Comparison of ENCODE assay signal across 10 mouse cellular contexts in genomic region chr12:109411172-109412070, GRCm38 (mm10). TPM values are rescaled to one million over a fixed set of nuclear protein-coding genes. Genes with fewer than 3 reads are reported as not detected.
DNase-seq lines count a peak whose midpoint lies in the region; ATAC-seq lines count a peak whose summit lies in the region.
"Had no signal": no experiment of that assay in that cellular context is flagged by ENCODE, and none has a peak within 500 bp of the region (broad histone marks: within the 10 kb centered on the region; RNA-seq: fewer than 3 reads in every experiment).

No protein-coding gene starts in this region.

- 66% methylated on average over 9 of the region's 9 CpGs for WGBS in kidney, embryonic 14.5 days
- WGBS in embryonic facial prominence, embryonic 13.5 days, result 32% methylated on average over 9 of the region's 9 CpGs
- 40% methylated on average over 9 of the region's 9 CpGs for WGBS in hindbrain, embryonic 14.5 days
- 49% methylated on average over 9 of the region's 9 CpGs for WGBS in midbrain, embryonic 14.5 days

- H3K4me3 ChIP-seq in kidney, embryonic 14.5 days (ENCODE audit: low read length), result no peak overlapping the region
- no peak overlapping the region for H3K4me3 ChIP-seq in embryonic facial prominence, embryonic 13.5 days
- H3K4me3 ChIP-seq in hindbrain, embryonic 14.5 days (replicated peaks; ENCODE audit: low read length), result no peak overlapping the region
- no peak overlapping the region for H3K4me3 ChIP-seq in midbrain, embryonic 14.5 days (replicated peaks; ENCODE audit: low read depth, low read length)

- no peak for ATAC-seq in kidney, embryonic 14.5 days (ENCODE audit: low FRiP score, low TSS enrichment)
- ATAC-seq in embryonic facial prominence, embryonic 13.5 days (ENCODE audit: insufficient number of reproducible peaks, insufficient read depth, low FRiP score, low TSS enrichment, low read depth), result no peak
- ATAC-seq in hindbrain, embryonic 14.5 days (ENCODE audit: low FRiP score), result peak; percentile 68
- ATAC-seq in midbrain, embryonic 14.5 days (ENCODE audit: low FRiP score, low TSS enrichment), result 0 out of 2 replicates have a peak, but pooled peaks have one; percentile 27

- no peaks in the 10 kb centered on the region for H3K9me3 ChIP-seq in kidney, embryonic 14.5 days (ENCODE audit: control insufficient read depth, low read length)
- H3K9me3 ChIP-seq in embryonic facial prominence, embryonic 13.5 days, result no peaks in the 10 kb centered on the region
- no peaks in the 10 kb centered on the region for H3K9me3 ChIP-seq in hindbrain, embryonic 14.5 days (ENCODE audit: control insufficient read depth, low read length)
- H3K9me3 ChIP-seq in midbrain, embryonic 14.5 days (ENCODE audit: control insufficient read depth, low read length), result no peaks in the 10 kb centered on the region

- no peaks in the 10 kb centered on the region for H3K27me3 ChIP-seq in kidney, embryonic 14.5 days (ENCODE audit: control insufficient read depth, insufficient read depth, low read length)
- no peaks in the 10 kb centered on the region for H3K27me3 ChIP-seq in embryonic facial prominence, embryonic 13.5 days
- no peaks in the 10 kb centered on the region for H3K27me3 ChIP-seq in hindbrain, embryonic 14.5 days (ENCODE audit: control insufficient read depth, insufficient read depth, low read length)
- H3K27me3 ChIP-seq in midbrain, embryonic 14.5 days (ENCODE audit: control insufficient read depth, insufficient read depth, low read length), result no peaks in the 10 kb centered on the region

- no peaks in the 10 kb centered on the region for H3K36me3 ChIP-seq in kidney, embryonic 14.5 days (ENCODE audit: control insufficient read depth, insufficient read depth, low read length)
- H3K36me3 ChIP-seq in embryonic facial prominence, embryonic 13.5 days, result no peaks in the 10 kb centered on the region
- H3K36me3 ChIP-seq in hindbrain, embryonic 14.5 days (replicated peaks; ENCODE audit: control insufficient read depth, insufficient read depth), result no peaks in the 10 kb centered on the region
- no peaks in the 10 kb centered on the region for H3K36me3 ChIP-seq in midbrain, embryonic 14.5 days (ENCODE audit: control insufficient read depth, insufficient read depth, low read length)

- no peak overlapping the region for H3K4me2 ChIP-seq in kidney, embryonic 14.5 days (replicated peaks; ENCODE audit: low read depth, low read length)
- no peak overlapping the region; the same call in 1 of the 2 replicates for H3K4me2 ChIP-seq in embryonic facial prominence, embryonic 13.5 days
- H3K4me2 ChIP-seq in hindbrain, embryonic 14.5 days (replicated peaks), result no peak overlapping the region
- H3K4me2 ChIP-seq in midbrain, embryonic 14.5 days (ENCODE audit: low read length), result no peak overlapping the region

- peaks cover 45% of the 10 kb centered on the region for H3K4me1 ChIP-seq in kidney, embryonic 14.5 days (ENCODE audit: control insufficient read depth, insufficient read depth, low read length)
- H3K4me1 ChIP-seq in embryonic facial prominence, embryonic 13.5 days, result peaks cover 67% of the 10 kb centered on the region
- H3K4me1 ChIP-seq in hindbrain, embryonic 14.5 days (replicated peaks; ENCODE audit: control insufficient read depth, insufficient read depth, low read length), result peaks cover 14% of the 10 kb centered on the region; the same call in 1 of the 2 replicates
- peaks cover 33% of the 10 kb centered on the region for H3K4me1 ChIP-seq in midbrain, embryonic 14.5 days (ENCODE audit: control insufficient read depth, insufficient read depth, low read length)

- intact Hi-C loops in heart, postnatal 10 days (cut with DNase I), result no loop called here

- no peak overlapping the region for H3K9ac ChIP-seq in kidney, embryonic 14.5 days (ENCODE audit: low read depth, low read length)
- peak overlapping the region; percentile 12; the same call in 1 of the 2 replicates for H3K9ac ChIP-seq in embryonic facial prominence, embryonic 13.5 days
- H3K9ac ChIP-seq in hindbrain, embryonic 14.5 days, result peak overlapping the region; percentile 20; the same call in 1 of the 2 replicates
- H3K9ac ChIP-seq in midbrain, embryonic 14.5 days (replicated peaks; ENCODE audit: low read length), result 0 out of 2 replicates have a peak overlapping the region, but pooled peaks have one; percentile 9

- no peak for DNase-seq in kidney, adult 18-20 months
- no peak for DNase-seq in hindbrain, embryonic 14.5 days (ENCODE audit: low spot score)
- DNase-seq in midbrain, embryonic 14.5 days, result peak; percentile 56
- no peak for DNase-seq in layer of hippocampus, adult 18-20 months (ENCODE audit: low spot score in 2 of 2)
- DNase-seq in c-Kit-positive CD71-positive TER-119-positive erythroid progenitor cells, embryonic 14.5 days (ENCODE audit: low spot score), result no peak
- no peak for DNase-seq in heart, postnatal 10 days
- DNase-seq: kidney, postnatal 36 days; thymus, postnatal 36 days had no signal

- peak overlapping the region; percentile 84 for H3K27ac ChIP-seq in kidney, embryonic 14.5 days (ENCODE audit: low read depth, low read length)
- H3K27ac ChIP-seq in embryonic facial prominence, embryonic 13.5 days, result peak overlapping the region; percentile 87
- peak overlapping the region; percentile 45; the same call in 1 of the 2 replicates for H3K27ac ChIP-seq in hindbrain, embryonic 14.5 days
- H3K27ac ChIP-seq in midbrain, embryonic 14.5 days (replicated peaks; ENCODE audit: low read depth, low read length), result peak overlapping the region; percentile 60

RNA-seq across cellular contexts. Expression of gene Dlk1, which starts 41.2 kb away (rescaled TPM):
- 51.1 and 52.4 TPM in 2 replicates for polyA plus RNA-seq in kidney, embryonic 14.5 days (2014; fragmentation: Nextera tagmentation; extraction: Ambion mirVana)
- 176 and 272 TPM in 2 replicates for polyA plus RNA-seq in embryonic facial prominence, embryonic 13.5 days (2015; fragmentation: Nextera tagmentation; extraction: Ambion mirVana)
- polyA plus RNA-seq in hindbrain, embryonic 14.5 days (2014; fragmentation: Nextera tagmentation; extraction: Ambion mirVana), result 62.6 and 73.4 TPM in 2 replicates
- 50.3 and 51.4 TPM in 2 replicates for polyA plus RNA-seq in midbrain, embryonic 14.5 days (2014; fragmentation: Nextera tagmentation; extraction: Ambion mirVana)
- 10 to 100 TPM in 1 of 2 experiments, 1 to 10 TPM in 1; 10.0 to 12.9 TPM for total RNA-seq in layer of hippocampus, adult 18-20 months (2021)
- total RNA-seq in heart, postnatal 10 days (2021), result 10 to 100 TPM; 17.2 to 17.7 TPM

Comparison
In these comparisons a context has a peak if more than half of its experiments do, and no peak if none do; other contexts are left out.
1. ATAC-seq: peak in hindbrain, embryonic 14.5 days (single experiment) and midbrain, embryonic 14.5 days (single experiment); none in kidney, embryonic 14.5 days (single experiment) and embryonic facial prominence, embryonic 13.5 days (single experiment).
2. Peak in every context shown above with its lines, with median percentiles within 50 percentile points of each other: H3K27ac ChIP-seq.